Mouse (Mus musculus) heart, postnatal 0 days (tissue): ENCODE data around the gene Crygn.

Source experiments
- CTCF ChIP-seq: IDR thresholded peaks from 2 replicates; pipeline ENCODE4 v1.5.1; 2016; ENCODE audit warnings: antibody characterized with exemption, control low read depth, low read depth
- EP300 ChIP-seq: IDR thresholded peaks from 2 replicates; pipeline ENCODE4 v1.6.1; 2016; ENCODE audit warnings: antibody characterized with exemption, low read depth

DNA sequence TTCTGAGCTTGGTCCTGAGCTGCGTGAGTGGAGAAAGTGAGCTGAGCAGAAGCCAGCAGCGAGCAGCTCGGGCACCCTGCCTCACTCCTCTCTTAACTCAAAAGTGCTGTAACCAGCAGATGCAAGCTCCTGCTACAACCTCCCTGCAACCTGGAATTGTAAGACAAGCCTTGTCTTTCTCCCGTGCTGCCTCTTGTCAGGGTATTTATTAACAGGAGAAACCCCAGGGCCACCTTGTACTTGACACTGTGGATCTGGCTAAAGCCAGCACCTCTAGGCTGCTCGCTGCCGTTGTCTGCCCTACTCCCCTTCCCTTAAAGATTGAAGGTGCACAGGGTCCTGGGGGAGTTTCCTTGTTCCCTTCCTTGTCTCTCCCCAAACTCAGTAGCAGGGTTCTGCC is 43.8 kb downstream of the Crygn start:
- TF ChIP-seq CTCF (no peak), EP300 (no peak)
